Mouse (Mus musculus) liver, embryonic 11.5 days (tissue): ENCODE results near the gene Tpbg. TPM values are rescaled to one million over a fixed set of nuclear protein-coding genes. Genes with fewer than 3 reads are reported as not detected.

Experiments used
- ATAC-seq: fragments of 200-750 bp; cut with Nextera tagmentation; replicated peaks from 2 replicates; pipeline ENCODE4 v1.8.0; 2017; ENCODE audit warnings: moderate number of reproducible peaks, mild to moderate bottlenecking, moderate TSS enrichment, moderate library complexity; ENCODE audit not compliant: low FRiP score
- DNase-seq: peaks from one replicate; pipeline ENCODE4 v3.0.0-alpha.2; 2017; ENCODE audit warnings: low spot score
- H3K27ac ChIP-seq: fragments of 300-500 bp; sonication (generic); 2 replicates; pipeline ENCODE4 v1.5.1; 2014; ENCODE audit warnings: mild to moderate bottlenecking, low read depth, low read length, control low read depth
- H3K27me3 ChIP-seq: fragments of 300-500 bp; sonication (generic); replicated peaks from 2 replicates; pipeline ENCODE4 v1.6.1; 2014; ENCODE audit warnings: low read length, mixed read lengths; ENCODE audit not compliant: control insufficient read depth, insufficient read depth
- H3K36me3 ChIP-seq: fragments of 300-500 bp; sonication (generic); 2 replicates; pipeline ENCODE4 v1.6.1; 2014; ENCODE audit warnings: mild to moderate bottlenecking, low read length, moderate library complexity, mixed read lengths; ENCODE audit not compliant: control insufficient read depth, insufficient read depth
- H3K4me1 ChIP-seq: fragments of 300-500 bp; sonication (generic); replicated peaks from 2 replicates; pipeline ENCODE4 v1.6.1; 2014; ENCODE audit warnings: low read length, mixed read lengths; ENCODE audit not compliant: control insufficient read depth, insufficient read depth
- H3K4me2 ChIP-seq: fragments of 300-500 bp; sonication (generic); 2 replicates; pipeline ENCODE4 v1.6.1; 2014; ENCODE audit warnings: mild to moderate bottlenecking, control low read depth, moderate library complexity
- H3K4me3 ChIP-seq: fragments of 300-500 bp; sonication (generic); 2 replicates; pipeline ENCODE4 v1.5.1; 2014; ENCODE audit warnings: low read depth, low read length, control low read depth
- H3K9ac ChIP-seq: fragments of 300-500 bp; sonication (generic); 2 replicates; pipeline ENCODE4 v1.6.1; 2014; ENCODE audit warnings: low read depth, low read length, control low read depth
- H3K9me3 ChIP-seq: fragments of 300-500 bp; sonication (generic); 2 replicates; pipeline ENCODE4 v1.6.1; 2016; ENCODE audit warnings: low read length, inconsistent platforms, mixed read lengths; ENCODE audit not compliant: control insufficient read depth
- WGBS: fragments of 180-500 bp; shearing (Covaris S2); extraction: QIAGEN DNeasy Blood & Tissue Kit; methylation state at CpG from one replicate; pipeline ENCODE4 v1.1.7; 2014; 5-methylcytosine and 5-hydroxymethylcytosine counted together
- polyA plus RNA-seq: library from polyadenylated mRNA; unstranded; fragments of >200 nt; fragmentation: Nextera tagmentation; extraction: Ambion mirVana; gene quantifications from 2 replicates; pipeline ENCODE4 v1.2.1, GENCODE M21; 2014

Tpbg gene
- polyA plus RNA-seq, 1 experiment from 2014 or later, result 2.3 TPM

DNA sequence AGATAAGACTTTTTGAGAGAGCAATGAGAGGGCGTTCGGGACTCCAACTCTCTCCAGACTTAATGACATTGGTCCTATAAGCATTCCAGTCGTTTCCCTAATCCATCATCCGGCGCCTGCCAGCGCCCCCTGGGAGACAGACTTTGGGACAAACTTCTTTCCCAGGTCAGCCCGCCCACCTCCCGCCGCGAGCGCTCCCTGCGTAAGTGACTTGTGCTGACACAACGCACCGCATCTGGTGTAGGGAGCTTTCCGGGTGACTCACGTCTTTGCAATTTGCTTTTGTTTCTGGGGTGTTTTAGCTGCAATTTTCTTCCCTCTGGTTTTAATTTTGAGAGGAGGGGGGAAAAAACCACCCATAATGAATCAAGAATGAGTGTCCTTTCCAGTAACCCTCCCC lies 289 bp upstream of the Tpbg start:
- Histone ChIP-seq H3K27ac (no peak overlapping the region), H3K4me3 (peak overlapping the region; percentile 60), H3K4me2 (peak overlapping the region; percentile 83), H3K27me3 (peaks cover 54% of the 10 kb centered on the region), H3K4me1 (no peaks in the 10 kb centered on the region; the same call in 1 of the 2 replicates), H3K36me3 (no peaks in the 10 kb centered on the region), H3K9ac (no peak overlapping the region), H3K9me3 (no peaks in the 10 kb centered on the region)
- ATAC-seq (no peak), DNase-seq (no peak)
- 3% methylated on average over 16 of the region's 16 CpGs for WGBS

GRCm38 (mm10) chr9:85843031-85843890 lies 1.1 kb downstream of the Tpbg start:
- peak overlapping the region; percentile 83 for H3K4me2 ChIP-seq
- no peaks in the 10 kb centered on the region for H3K9me3 ChIP-seq
- DNase-seq (peak; percentile 47), ATAC-seq (peak; percentile 44)
- peak overlapping the region; percentile 60 for H3K4me3 ChIP-seq
- H3K9ac ChIP-seq, result 0 out of 2 replicates have a peak overlapping the region, but pooled peaks have one; percentile 7
- H3K27ac ChIP-seq, result no peak overlapping the region
- peaks cover 54% of the 10 kb centered on the region for H3K27me3 ChIP-seq
- H3K36me3 ChIP-seq, result no peaks in the 10 kb centered on the region
- under 1% methylated on average over 63 of the region's 65 CpGs for WGBS
- H3K4me1 ChIP-seq, result no peaks in the 10 kb centered on the region; the same call in 1 of the 2 replicates

DNA sequence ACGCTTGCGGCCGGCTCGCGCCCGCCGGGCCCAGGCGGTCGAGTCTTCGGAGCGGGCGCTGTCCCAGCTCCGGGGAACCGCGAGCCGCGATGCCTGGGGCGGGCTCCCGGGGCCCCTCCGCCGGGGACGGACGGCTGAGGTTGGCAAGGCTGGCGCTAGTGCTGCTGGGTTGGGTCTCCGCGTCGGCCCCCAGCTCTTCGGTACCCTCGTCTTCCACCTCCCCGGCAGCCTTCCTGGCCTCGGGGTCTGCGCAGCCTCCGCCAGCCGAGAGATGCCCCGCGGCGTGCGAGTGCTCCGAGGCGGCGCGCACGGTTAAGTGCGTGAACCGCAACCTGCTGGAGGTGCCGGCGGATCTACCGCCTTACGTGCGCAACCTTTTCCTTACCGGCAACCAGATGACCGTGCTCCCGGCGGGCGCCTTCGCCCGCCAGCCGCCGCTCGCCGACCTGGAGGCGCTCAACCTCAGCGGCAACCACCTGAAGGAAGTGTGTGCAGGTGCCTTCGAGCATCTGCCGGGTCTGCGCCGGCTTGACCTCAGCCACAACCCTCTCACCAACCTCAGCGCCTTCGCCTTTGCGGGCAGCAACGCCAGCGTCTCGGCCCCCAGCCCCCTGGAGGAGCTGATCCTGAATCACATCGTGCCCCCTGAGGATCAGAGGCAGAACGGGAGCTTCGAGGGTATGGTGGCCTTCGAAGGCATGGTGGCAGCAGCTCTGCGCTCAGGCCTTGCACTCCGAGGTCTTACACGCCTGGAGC lies 1.9 kb downstream of the Tpbg start:
- no peaks in the 10 kb centered on the region for H3K36me3 ChIP-seq
- ATAC-seq, result peak; percentile 49
- H3K9me3 ChIP-seq, result no peaks in the 10 kb centered on the region
- H3K9ac ChIP-seq, result no peak overlapping the region
- H3K27me3 ChIP-seq, result peaks cover 54% of the 10 kb centered on the region
- H3K4me3 ChIP-seq, result peak overlapping the region; percentile 60
- 4% methylated on average over 80 of the region's 80 CpGs for WGBS
- H3K4me2 ChIP-seq, result peak overlapping the region; percentile 83
- H3K27ac ChIP-seq, result no peak overlapping the region
- peak; percentile 49 for DNase-seq
- H3K4me1 ChIP-seq, result no peaks in the 10 kb centered on the region; the same call in 1 of the 2 replicates

GRCm38 (mm10) chr9:85844647-85844983 lies 2.4 kb downstream of the Tpbg start:
- H3K4me2 ChIP-seq, result peak overlapping the region; percentile 83
- 76% methylated on average over 9 of the region's 9 CpGs for WGBS
- no peak for DNase-seq
- H3K4me1 ChIP-seq, result no peaks in the 10 kb centered on the region; the same call in 1 of the 2 replicates
- H3K9me3 ChIP-seq, result no peaks in the 10 kb centered on the region
- no peaks in the 10 kb centered on the region for H3K36me3 ChIP-seq
- peaks cover 52% of the 10 kb centered on the region for H3K27me3 ChIP-seq
- H3K9ac ChIP-seq, result no peak overlapping the region
- H3K4me3 ChIP-seq, result peak overlapping the region; percentile 60; the same call in 1 of the 2 replicates
- H3K27ac ChIP-seq, result no peak overlapping the region
- ATAC-seq, result no peak

GRCm38 (mm10) chr9:85846186-85846585 lies 4.0 kb downstream of the Tpbg start:
- Histone ChIP-seq H3K4me3 (no peak overlapping the region), H3K27ac (no peak overlapping the region), H3K27me3 (peaks cover 42% of the 10 kb centered on the region), H3K36me3 (no peaks in the 10 kb centered on the region), H3K9me3 (no peaks in the 10 kb centered on the region), H3K4me1 (no peaks in the 10 kb centered on the region; the same call in 1 of the 2 replicates), H3K9ac (no peak overlapping the region), H3K4me2 (no peak overlapping the region)
- DNase-seq, result no peak
- ATAC-seq, result no peak
- 78% methylated on average over 2 of the region's 2 CpGs for WGBS

DNA sequence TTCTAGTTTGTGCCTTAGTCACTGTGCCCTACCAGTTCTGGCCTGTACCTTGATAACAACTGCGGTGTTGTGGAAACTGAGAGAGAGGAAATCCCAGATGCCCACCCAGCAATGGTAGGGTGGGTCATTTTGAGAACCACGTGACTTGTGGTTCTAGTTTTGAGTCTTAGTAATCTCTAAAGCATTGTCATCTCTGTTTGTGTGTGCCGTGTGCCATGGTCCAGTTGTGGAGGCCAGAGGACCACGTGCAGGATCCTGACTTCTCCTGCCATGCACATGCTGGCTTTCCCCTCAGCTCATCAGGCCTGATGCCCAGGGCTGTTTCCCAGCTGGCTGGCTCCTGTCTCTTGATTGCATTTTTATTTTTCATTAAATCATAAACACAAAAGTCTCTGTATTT lies 12.6 kb downstream of the Tpbg start:
- DNase-seq (no peak), ATAC-seq (no peak)
- H3K27ac ChIP-seq, result no peak overlapping the region
- WGBS, result 72% methylated on average over 4 of the region's 4 CpGs
- H3K9me3 ChIP-seq, result no peaks in the 10 kb centered on the region
- no peak overlapping the region for H3K9ac ChIP-seq
- no peaks in the 10 kb centered on the region for H3K27me3 ChIP-seq
- H3K4me3 ChIP-seq, result no peak overlapping the region
- H3K36me3 ChIP-seq, result no peaks in the 10 kb centered on the region
- H3K4me1 ChIP-seq, result no peaks in the 10 kb centered on the region
- no peak overlapping the region for H3K4me2 ChIP-seq

DNA sequence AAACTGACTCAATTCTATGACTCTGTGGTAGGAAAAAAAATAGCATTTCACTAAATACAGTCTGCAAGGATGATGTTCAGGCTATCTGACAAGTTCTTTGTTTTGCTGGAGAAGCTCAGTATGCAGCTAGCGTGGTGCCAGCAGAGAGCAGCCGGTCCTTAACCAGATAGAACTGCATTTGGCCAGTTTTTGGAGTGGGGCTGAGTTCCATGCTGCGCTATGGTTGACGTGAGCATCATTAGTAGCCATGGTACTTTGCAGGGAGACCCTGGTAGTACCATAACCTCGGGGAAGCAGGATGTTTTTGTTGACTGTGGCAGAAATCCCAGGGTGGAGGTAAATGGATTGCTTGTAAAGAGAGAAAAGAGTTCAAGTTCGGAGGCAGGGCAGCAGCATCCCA lies 14.3 kb downstream of the Tpbg start:
- H3K36me3 ChIP-seq, result no peaks in the 10 kb centered on the region
- H3K27me3 ChIP-seq, result no peaks in the 10 kb centered on the region
- no peak overlapping the region for H3K9ac ChIP-seq
- DNase-seq, result no peak
- no peak overlapping the region for H3K4me3 ChIP-seq
- H3K27ac ChIP-seq, result no peak overlapping the region
- H3K4me2 ChIP-seq, result no peak overlapping the region
- no peaks in the 10 kb centered on the region for H3K9me3 ChIP-seq
- H3K4me1 ChIP-seq, result no peaks in the 10 kb centered on the region
- WGBS, result 56% methylated on average over 6 of the region's 6 CpGs
- no peak for ATAC-seq

DNA sequence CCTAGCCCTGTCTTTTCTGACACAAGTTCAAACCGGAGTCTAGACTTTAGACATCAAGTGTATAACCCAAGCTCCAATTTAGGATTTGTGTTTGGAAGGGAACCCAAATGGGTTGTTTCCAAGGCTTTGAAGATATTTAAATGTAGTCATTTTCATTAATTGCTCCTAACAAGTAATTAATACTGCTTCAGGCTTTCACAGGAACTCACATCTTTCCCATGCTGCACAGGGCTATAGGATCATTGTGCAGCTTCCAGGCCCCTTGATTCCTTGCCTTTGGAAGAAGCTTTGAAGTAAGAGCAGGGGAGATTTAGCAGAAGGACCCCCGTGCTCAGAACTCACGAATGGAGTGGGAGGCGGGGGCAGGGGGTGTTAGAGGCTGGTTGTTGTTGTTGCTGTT lies 18.9 kb downstream of the Tpbg start:
- H3K27me3 ChIP-seq, result no peaks in the 10 kb centered on the region
- DNase-seq (no peak), ATAC-seq (no peak)
- H3K36me3 ChIP-seq, result no peaks in the 10 kb centered on the region
- no peak overlapping the region for H3K4me2 ChIP-seq
- H3K9me3 ChIP-seq, result no peaks in the 10 kb centered on the region
- WGBS, result 60% methylated on average over 4 of the region's 4 CpGs
- H3K4me3 ChIP-seq, result no peak overlapping the region
- H3K27ac ChIP-seq, result no peak overlapping the region
- no peaks in the 10 kb centered on the region for H3K4me1 ChIP-seq
- H3K9ac ChIP-seq, result no peak overlapping the region
